Mouse (Mus musculus) adrenal gland, postnatal 25 days (tissue): ENCODE measurements at regions not wholly inside any gene's neighbourhood (a gene's known extent, or its start where the extent isn't known, plus 50 kb on each side); places are given as distances from the start of the nearest gene placed in this dataset.
A peak's percentile ranks its signal among the peaks of the same experiment; 100 is the strongest.

ENCODE experiments used
- DNase-seq: peaks from one replicate; pipeline ENCODE4 v3.0.0; 2021; ENCODE audit warnings: mixed read lengths

GRCm38 (mm10) chr6:120614526-120614925, 51.6 kb upstream of the Cecr2 start:
- no peak for DNase-seq

GRCm38 (mm10) chr6:120612346-120612745, 53.8 kb upstream of the Cecr2 start:
- no peak for DNase-seq

- DNase-seq: no peak
Measured at GRCm38 (mm10) chr6:120609858-120610257, 56.3 kb upstream of the Cecr2 start.

- DNase-seq: no peak
Measured at GRCm38 (mm10) chr6:120605471-120605870, 60.7 kb upstream of the Cecr2 start.

GRCm38 (mm10) chr6:120604020-120604958, 61.9 kb upstream of the Cecr2 start:
- DNase-seq: no peak

GRCm38 (mm10) chr6:120603454-120603853, 62.7 kb upstream of the Cecr2 start:
- DNase-seq: peak; percentile 50

GRCm38 (mm10) chr6:120600376-120600775, 65.8 kb upstream of the Cecr2 start:
- DNase-seq: no peak

GRCm38 (mm10) chr6:120598471-120598870, 67.4 kb upstream of the Hdhd5 start:
- DNase-seq: no peak

- DNase-seq: no peak
Measured at GRCm38 (mm10) chr6:120597887-120598286, 66.8 kb upstream of the Hdhd5 start.

- DNase-seq: no peak
Measured at GRCm38 (mm10) chr6:120596717-120597116, 65.6 kb upstream of the Hdhd5 start.

GRCm38 (mm10) chr6:120594463-120594862, 63.3 kb upstream of the Hdhd5 start:
- DNase-seq: no peak

- DNase-seq: no peak
Measured at GRCm38 (mm10) chr6:120592705-120593104, 61.6 kb upstream of the Hdhd5 start.

- no peak for DNase-seq
Measured at GRCm38 (mm10) chr6:120592031-120592681, 61.0 kb upstream of the Hdhd5 start.

GRCm38 (mm10) chr6:120590191-120590590, 59.1 kb upstream of the Hdhd5 start:
- peak; percentile 43 for DNase-seq

GRCm38 (mm10) chr6:120588701-120589659, 57.9 kb upstream of the Hdhd5 start:
- no peak for DNase-seq

- DNase-seq: no peak
Measured at GRCm38 (mm10) chr6:120585941-120586280, 54.8 kb upstream of the Hdhd5 start.

- DNase-seq: no peak
Measured at GRCm38 (mm10) chr6:120585118-120585940, 54.2 kb upstream of the Hdhd5 start.

GRCm38 (mm10) chr6:120581748-120582147, 50.6 kb upstream of the Hdhd5 start:
- no peak for DNase-seq
